Mouse (Mus musculus) yolk sac, embryonic 10.5 days (tissue): Measurements from ENCODE around the gene Ubqln1.
A peak's percentile ranks its signal among the peaks of the same experiment; 100 is the strongest.
"Not testable (repeated sequence)": the region's sequence is repeated elsewhere in the genome, so short reads cannot be mapped to it uniquely, and the experiment has no call there.

Source experiments
- DNase-seq: peaks from one replicate; pipeline ENCODE4 v3.0.0-alpha.2; 2017; ENCODE audit warnings: low spot score

Ubqln1 gene

DNA sequence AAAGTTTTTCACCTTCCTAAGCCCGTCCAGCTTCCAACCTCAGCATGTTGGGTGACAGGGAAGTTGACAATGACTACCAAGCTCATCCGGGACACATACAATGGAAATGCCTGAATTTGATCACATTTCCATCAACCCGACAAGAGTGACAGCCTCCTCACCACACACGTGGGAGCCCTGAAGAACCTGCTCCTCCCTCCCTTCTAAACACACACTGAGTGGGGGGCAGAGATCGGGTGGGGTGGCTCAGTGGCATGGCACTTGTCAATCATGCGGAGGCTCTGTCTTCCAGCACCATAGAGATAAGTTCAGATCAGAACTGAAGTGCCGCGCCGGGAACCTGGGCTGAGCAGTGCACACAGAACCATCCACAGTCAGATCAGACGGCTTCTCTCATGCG, 65.0 kb downstream of the Ubqln1 start:
- no peak for DNase-seq

GRCm38 (mm10) chr13:58149629-58150028, 65.8 kb downstream of the Ubqln1 start:
- no peak for DNase-seq

- DNase-seq, result no peak
Measured at GRCm38 (mm10) chr13:58149033-58149558, 66.4 kb downstream of the Ubqln1 start.

DNA sequence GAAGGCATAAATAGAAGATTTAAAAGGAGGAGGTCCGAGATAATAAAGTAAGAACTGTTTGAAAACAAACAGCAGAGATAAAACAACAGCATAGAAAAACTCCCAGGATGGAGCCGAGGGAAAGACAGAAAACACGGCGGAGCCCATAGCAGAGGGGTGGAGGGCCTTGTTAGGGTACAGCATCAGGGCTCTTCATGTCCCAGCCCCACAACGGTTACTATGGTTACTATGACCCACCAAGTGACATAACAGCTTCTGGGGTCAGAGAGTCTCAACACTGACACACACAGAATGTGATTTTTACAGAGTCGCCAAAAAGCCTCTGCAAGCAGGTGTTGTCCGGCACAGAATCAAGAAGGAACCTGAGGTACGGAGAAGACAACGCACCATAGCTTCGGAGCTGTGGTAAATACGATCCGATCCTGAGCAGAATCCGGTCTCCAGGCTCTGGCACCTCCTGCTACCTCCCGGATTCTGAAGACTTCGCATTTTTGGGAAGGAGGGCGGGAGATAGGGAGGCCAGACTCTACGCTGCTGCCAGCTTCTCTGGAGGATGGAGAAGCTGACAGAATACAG, 67.1 kb downstream of the Ubqln1 start:
- peak; percentile 81 for DNase-seq

DNA sequence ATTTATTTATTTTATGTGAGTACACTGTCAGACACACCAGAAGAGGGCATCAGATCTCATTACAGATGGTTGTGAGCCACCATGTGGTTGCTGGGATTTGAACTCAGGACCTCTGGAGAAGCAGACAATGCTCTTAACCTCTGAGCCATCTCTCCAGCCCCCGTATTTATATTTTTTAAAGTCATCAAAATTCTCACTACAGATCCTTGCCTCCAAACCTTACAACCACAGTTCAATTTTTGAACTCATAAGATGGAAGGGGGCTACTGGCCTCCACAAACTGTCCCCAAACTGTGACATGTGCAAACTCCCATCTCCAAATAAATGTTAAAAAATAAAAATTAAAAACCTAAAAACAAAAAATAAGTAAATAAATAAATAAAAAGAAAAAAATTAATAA, 67.7 kb downstream of the Ubqln1 start:
- no peak for DNase-seq

GRCm38 (mm10) chr13:58146603-58147002, 68.8 kb downstream of the Ubqln1 start:
- not testable (repeated sequence) for DNase-seq

- DNase-seq, result no peak
Measured at GRCm38 (mm10) chr13:58131692-58132091, 83.8 kb downstream of the Ubqln1 start.

GRCm38 (mm10) chr13:58129687-58130246, 85.7 kb downstream of the Ubqln1 start:
- DNase-seq, result no peak

DNA sequence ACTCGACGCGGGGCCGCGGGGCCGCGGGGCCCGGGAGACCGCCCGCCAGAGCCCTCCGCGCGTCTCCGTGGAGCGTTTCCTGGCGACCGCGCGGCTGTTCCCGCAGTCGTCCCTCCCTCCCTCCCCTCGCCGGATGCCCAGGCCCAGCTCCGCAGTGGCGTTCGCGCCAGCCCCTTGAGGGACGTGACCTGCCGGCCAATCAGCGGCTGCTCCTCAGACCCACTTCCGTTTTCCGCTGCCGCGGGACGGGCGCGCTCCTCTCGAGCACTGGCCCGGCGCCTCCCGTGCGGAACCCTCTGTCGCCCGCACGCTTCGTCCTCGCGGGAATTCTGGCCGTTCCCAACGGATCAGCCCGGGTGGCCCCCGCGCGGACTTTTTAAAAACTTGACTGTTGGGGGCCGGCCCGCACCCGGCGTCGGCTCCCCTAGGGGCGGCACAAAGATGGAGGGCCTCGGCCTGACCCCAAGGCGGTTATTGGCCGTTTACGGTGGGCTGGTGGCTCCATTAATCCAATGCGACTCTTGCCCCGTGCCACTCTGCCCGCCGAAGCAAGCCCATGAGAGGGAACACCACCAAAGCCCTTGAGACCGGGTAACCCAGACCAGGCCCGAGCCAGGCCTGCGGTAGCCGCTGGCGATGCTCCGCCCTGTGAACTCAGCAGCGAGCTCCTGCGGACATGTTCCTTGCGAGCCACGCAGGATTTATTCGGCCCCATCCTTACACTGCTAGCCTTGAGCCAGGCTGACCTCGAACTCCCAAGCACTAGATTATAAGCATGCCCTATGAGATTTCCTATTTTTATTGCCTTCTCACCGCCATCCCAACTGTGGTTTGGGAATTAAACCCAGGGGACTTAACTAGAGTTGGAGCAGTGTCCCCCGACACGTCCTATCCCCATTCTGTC, 86.4 kb downstream of the Ubqln1 start:
- DNase-seq, result peak; percentile 96

DNA sequence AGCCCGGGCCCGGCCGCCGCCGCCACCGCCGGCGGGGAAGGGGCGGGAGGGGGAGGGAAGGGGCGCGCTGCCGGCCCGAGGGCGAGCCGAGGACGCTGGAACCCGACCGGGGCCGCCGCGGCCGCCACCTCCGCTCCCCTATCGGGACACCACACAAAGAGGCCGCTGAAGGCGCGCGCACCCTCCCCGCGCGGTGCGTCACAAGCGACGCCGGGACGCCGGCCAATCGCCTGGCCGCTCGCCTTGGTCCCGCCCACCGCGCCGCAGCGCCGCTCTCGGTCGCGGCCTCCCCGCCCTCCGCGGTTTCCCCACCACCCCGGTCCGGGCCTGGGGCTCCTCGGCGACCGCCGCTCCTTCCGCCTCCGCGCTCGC, 87.1 kb downstream of the Ubqln1 start, which contains the start of gene Hnrnpa0:
Gene Hnrnpa0 (minus strand): TSS at position 161 of the 372 bp plus-strand sequence.
- DNase-seq, result peak; percentile 93

- peak; percentile 50 for DNase-seq
Measured at GRCm38 (mm10) chr13:58127766-58128361, 87.6 kb downstream of the Ubqln1 start.

GRCm38 (mm10) chr13:58126862-58127765, 88.3 kb downstream of the Ubqln1 start:
- peak; percentile 58 for DNase-seq
